Comparison of ENCODE assay signal across 16 mouse cellular contexts in genomic region chr1:73038532-73038931, GRCm38 (mm10). TPM values are rescaled to one million over a fixed set of nuclear protein-coding genes. Genes with fewer than 3 reads are reported as not detected.
DNase-seq lines count a peak whose midpoint lies in the region; ATAC-seq and TF ChIP-seq lines count a peak whose summit lies in the region.
"Had no signal": no experiment of that assay in that cellular context is flagged by ENCODE, and none has a peak within 500 bp of the region (broad histone marks: within the 10 kb centered on the region; RNA-seq: fewer than 3 reads in every experiment).

No protein-coding gene starts in this region.

- 0 out of 2 replicates have a peak, but pooled peaks have one; percentile 10 for ATAC-seq in heart, embryonic 16.5 days (replicated peaks; ENCODE audit: extremely low read depth, insufficient read depth, low FRiP score)
- ATAC-seq in stomach, embryonic 14.5 days (ENCODE audit: insufficient number of reproducible peaks, insufficient read depth, low FRiP score, low read depth): peak; percentile 89; the same call in 1 of the 2 replicates
- no peak for ATAC-seq in stomach, postnatal 0 days (ENCODE audit: low FRiP score, low TSS enrichment)
- peak; percentile 96 for ATAC-seq in liver, embryonic 11.5 days (replicated peaks; ENCODE audit: low FRiP score)

- H3K27ac ChIP-seq in heart, embryonic 16.5 days (ENCODE audit: low read length): no peak overlapping the region
- no peak overlapping the region for H3K27ac ChIP-seq in stomach, embryonic 14.5 days (ENCODE audit: low read length)
- no peak overlapping the region for H3K27ac ChIP-seq in stomach, postnatal 0 days (replicated peaks)
- peak overlapping the region; percentile 95 for H3K27ac ChIP-seq in liver, embryonic 11.5 days (ENCODE audit: low read depth, low read length)
- H3K27ac ChIP-seq: hindbrain, embryonic 15.5 days had no signal

- no peak overlapping the region for H3K9ac ChIP-seq in heart, embryonic 16.5 days (ENCODE audit: low read length)
- H3K9ac ChIP-seq in stomach, embryonic 14.5 days (replicated peaks; ENCODE audit: low read depth, low read length): no peak overlapping the region
- no peak overlapping the region for H3K9ac ChIP-seq in stomach, postnatal 0 days (ENCODE audit: low read length)
- H3K9ac ChIP-seq in liver, embryonic 11.5 days (ENCODE audit: low read depth, low read length): peak overlapping the region; percentile 56; the same call in 1 of the 2 replicates
- H3K9ac ChIP-seq: hindbrain, embryonic 15.5 days had no signal

- H3K4me3 ChIP-seq in heart, embryonic 16.5 days (ENCODE audit: low read length): no peak overlapping the region
- no peak overlapping the region for H3K4me3 ChIP-seq in stomach, embryonic 14.5 days (ENCODE audit: low read depth, low read length)
- no peak overlapping the region for H3K4me3 ChIP-seq in stomach, postnatal 0 days (ENCODE audit: low read depth, low read length)
- H3K4me3 ChIP-seq in liver, embryonic 11.5 days (ENCODE audit: low read depth, low read length): no peak overlapping the region
- H3K4me3 ChIP-seq: hindbrain, embryonic 15.5 days had no signal

- TF ChIP-seq CTCF in stomach, postnatal 0 days (IDR thresholded peaks at IDR 0.05; ENCODE audit: low read depth): no peak

- no peak overlapping the region for H3K4me2 ChIP-seq in heart, embryonic 16.5 days (ENCODE audit: low read depth, low read length)
- no peak overlapping the region for H3K4me2 ChIP-seq in stomach, embryonic 14.5 days (replicated peaks; ENCODE audit: low read depth, low read length)
- H3K4me2 ChIP-seq in stomach, postnatal 0 days (replicated peaks; ENCODE audit: low read depth): no peak overlapping the region
- H3K4me2 ChIP-seq in liver, embryonic 11.5 days: peak overlapping the region; percentile 42
- H3K4me2 ChIP-seq: hindbrain, embryonic 15.5 days had no signal

- H3K27me3 ChIP-seq in heart, embryonic 16.5 days (ENCODE audit: control insufficient read depth, insufficient read depth, low read length): no peaks in the 10 kb centered on the region
- no peaks in the 10 kb centered on the region for H3K27me3 ChIP-seq in stomach, embryonic 14.5 days (ENCODE audit: control insufficient read depth, insufficient read depth, low read length)
- H3K27me3 ChIP-seq in stomach, postnatal 0 days (ENCODE audit: control insufficient read depth, insufficient read depth, low read length): no peaks in the 10 kb centered on the region
- no peaks in the 10 kb centered on the region for H3K27me3 ChIP-seq in liver, embryonic 11.5 days (replicated peaks; ENCODE audit: control insufficient read depth, insufficient read depth, low read length)
- H3K27me3 ChIP-seq: hindbrain, embryonic 15.5 days had no signal

- DNase-seq in heart, postnatal 14 days: no peak
- no peak for DNase-seq in stomach, postnatal 0 days (ENCODE audit: low spot score)
- no peak for DNase-seq in liver, embryonic 11.5 days (ENCODE audit: low spot score)
- no peak for DNase-seq in urinary bladder, postnatal 4 days (ENCODE audit: low spot score in 2 of 2)
- no peak for DNase-seq in cerebellum, adult 9-11 months
- DNase-seq: gastrocnemius, postnatal 25 days; lung, postnatal 14 days; thymus, postnatal 25 days had no signal

- intact Hi-C loops in heart, postnatal 14 days (cut with DNase I): no loop called here

- no peaks in the 10 kb centered on the region for H3K9me3 ChIP-seq in heart, embryonic 16.5 days (replicated peaks; ENCODE audit: control insufficient read depth, low read length)
- H3K9me3 ChIP-seq in stomach, embryonic 14.5 days (ENCODE audit: control insufficient read depth, low read depth, low read length): no peaks in the 10 kb centered on the region
- H3K9me3 ChIP-seq in stomach, postnatal 0 days (ENCODE audit: control insufficient read depth, low read length): no peaks in the 10 kb centered on the region
- no peaks in the 10 kb centered on the region for H3K9me3 ChIP-seq in liver, embryonic 11.5 days (ENCODE audit: control insufficient read depth, low read length)
- H3K9me3 ChIP-seq: hindbrain, embryonic 15.5 days had no signal

- TF ChIP-seq EP300 in stomach, postnatal 0 days (optimal IDR thresholded peaks at IDR 0.05): no peak

- H3K4me1 ChIP-seq in heart, embryonic 16.5 days (ENCODE audit: control insufficient read depth, insufficient read depth, low read length): peaks cover 11% of the 10 kb centered on the region
- no peaks in the 10 kb centered on the region; the same call in 1 of the 2 replicates for H3K4me1 ChIP-seq in stomach, embryonic 14.5 days (ENCODE audit: control insufficient read depth, insufficient read depth, low read length)
- peaks cover 3% of the 10 kb centered on the region; the same call in 1 of the 2 replicates for H3K4me1 ChIP-seq in stomach, postnatal 0 days (replicated peaks; ENCODE audit: control insufficient read depth, insufficient read depth)
- H3K4me1 ChIP-seq in liver, embryonic 11.5 days (replicated peaks; ENCODE audit: control insufficient read depth, insufficient read depth, low read length): peaks cover 38% of the 10 kb centered on the region
- H3K4me1 ChIP-seq: hindbrain, embryonic 15.5 days had no signal

- H3K36me3 ChIP-seq in heart, embryonic 16.5 days (ENCODE audit: control insufficient read depth, insufficient read depth): no peaks in the 10 kb centered on the region
- H3K36me3 ChIP-seq in stomach, embryonic 14.5 days (ENCODE audit: control insufficient read depth, insufficient read depth, low read length): no peaks in the 10 kb centered on the region
- no peaks in the 10 kb centered on the region for H3K36me3 ChIP-seq in stomach, postnatal 0 days (ENCODE audit: control insufficient read depth, insufficient read depth, low read length)
- H3K36me3 ChIP-seq in liver, embryonic 11.5 days (ENCODE audit: control insufficient read depth, insufficient read depth, low read length): no peaks in the 10 kb centered on the region
- H3K36me3 ChIP-seq: hindbrain, embryonic 15.5 days had no signal

- WGBS in heart, embryonic 16.5 days: 31% methylated on average over 3 of the region's 3 CpGs
- WGBS in stomach, embryonic 14.5 days: 77% methylated on average over 3 of the region's 3 CpGs
- 76% methylated on average over 3 of the region's 3 CpGs for WGBS in stomach, postnatal 0 days
- WGBS in liver, embryonic 11.5 days: 28% methylated on average over 3 of the region's 3 CpGs

RNA-seq across cellular contexts. Expression of gene Tnp1, which starts 22.8 kb away (rescaled TPM):
- not detected in 2 replicates for polyA plus RNA-seq in heart, embryonic 16.5 days (2015; fragmentation: Nextera tagmentation; extraction: Ambion mirVana)
- total RNA-seq in heart, postnatal 14 days (2021): not detected
- polyA plus RNA-seq in stomach, embryonic 14.5 days (2014; fragmentation: Nextera tagmentation; extraction: Ambion mirVana): not detected in 2 replicates
- polyA plus RNA-seq in stomach, postnatal 0 days (2015; fragmentation: Nextera tagmentation; extraction: Ambion mirVana): not detected in 2 replicates
- polyA plus RNA-seq in liver, embryonic 11.5 days (2014; fragmentation: Nextera tagmentation; extraction: Ambion mirVana): not detected in 2 replicates
- total RNA-seq: adrenal gland, adult 18-20 months; gastrocnemius, postnatal 25 days; left cerebral cortex, postnatal 14 days had no signal
- polyA plus RNA-seq: cortical plate, adult 2 months; hindbrain, embryonic 15.5 days; kidney, embryonic 16.5 days; midbrain, embryonic 14.5 days had no signal
